Mouse (Mus musculus) left cerebral cortex, postnatal 10 days (tissue): Measurements from ENCODE around the gene Rassf5. TPM values are rescaled to one million over a fixed set of nuclear protein-coding genes. Genes with fewer than 3 reads are reported as not detected.

ENCODE experiments used
- total RNA-seq, 2 experiments: library from RNA; stranded (reverse); gene quantifications; 2 replicates each; pipeline ENCODE4 v1.2.3; 2021

Rassf5 gene
- total RNA-seq, 2 experiments from 2014 or later = 19.9 to 21.8 TPM

Other genes with a start within 250 kb of the Rassf5 start
- gene Il10, start 225.4 kb downstream of the Rassf5 start, total RNA-seq = not detected
- 10 to 100 TPM; 26.8 to 31.1 TPM for gene Mapkapk2, start 147.4 kb downstream of the Rassf5 start, total RNA-seq
- gene Dyrk3, start 106.9 kb downstream of the Rassf5 start, total RNA-seq = 10 to 100 TPM in 1 of 2 experiments, 1 to 10 TPM in 1; 9.9 to 11.3 TPM
- gene Eif2d, start 92.1 kb downstream of the Rassf5 start, total RNA-seq = 10 to 100 TPM; 37.9 to 39.6 TPM
- 1 to 10 TPM; 1.8 to 2.2 TPM for gene Ikbke, start 34.3 kb upstream of the Rassf5 start, total RNA-seq